Mouse (Mus musculus) effector memory CD4-positive, alpha-beta T cell, adult 5 months (primary cell): ENCODE data around the gene Nfkbiz. TPM values are rescaled to one million over a fixed set of nuclear protein-coding genes. Genes with fewer than 3 reads are reported as not detected.

Source experiments
- polyA plus RNA-seq: library from polyadenylated mRNA; unstranded; fragments of 100-300 nt; shearing (Covaris generic); gene quantifications from one replicate; pipeline ENCODE4 v1.2.1, GENCODE M21; 2017

Gene Nfkbiz
- polyA plus RNA-seq, result 632 TPM

DNA sequence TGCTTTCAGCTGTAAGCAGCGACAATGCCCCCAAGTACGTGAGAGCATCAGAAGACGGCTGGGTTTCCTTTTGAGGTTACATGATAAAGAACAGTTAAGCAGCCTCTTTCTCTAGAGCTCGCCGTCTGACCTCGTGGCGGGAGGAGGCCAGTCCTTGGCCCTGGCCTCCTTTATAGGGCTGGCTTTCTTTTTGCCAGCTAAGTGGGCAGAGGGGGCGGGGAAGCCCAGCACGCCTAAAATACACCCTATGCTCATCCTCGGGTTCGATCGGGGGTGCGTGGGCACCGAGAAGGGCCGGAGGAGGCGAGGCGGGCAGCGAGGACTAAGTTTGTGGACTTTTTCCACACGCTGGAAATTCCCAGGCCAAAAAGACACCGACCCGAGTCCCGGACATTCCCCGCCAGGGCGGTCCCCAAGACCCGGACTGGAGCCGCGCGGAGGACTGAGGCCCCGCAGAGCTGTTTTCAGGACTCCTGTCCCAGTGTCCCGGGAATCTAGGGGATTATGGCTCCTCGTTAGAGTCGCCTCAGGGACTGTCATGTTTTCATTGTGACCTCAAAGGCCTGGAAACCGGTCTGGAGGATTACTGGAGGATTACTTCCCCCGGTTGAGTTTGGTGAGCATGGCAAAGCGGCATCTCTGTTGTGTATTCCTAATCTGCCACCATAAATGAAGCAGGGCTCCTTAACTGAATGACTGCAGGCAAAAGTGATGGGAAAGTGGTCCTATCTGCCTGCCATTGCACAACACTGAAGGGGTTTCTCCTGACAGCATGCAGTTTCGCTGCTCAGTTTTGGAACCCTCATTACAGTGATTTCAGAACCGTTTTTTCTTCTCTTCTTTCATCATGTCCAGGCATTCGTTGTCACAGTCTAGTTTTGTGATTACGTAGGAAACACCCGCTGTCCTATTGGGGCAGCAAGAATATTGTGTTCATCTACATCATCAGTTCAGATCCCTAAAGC lies at the start of gene Nfkbiz:
TSS of gene Nfkbiz (minus strand) at position 390 of the 965 bp plus-strand sequence.

Other genes starting within 250 kb of the Nfkbiz start
- gene Nxpe3, start 56.4 kb upstream of the Nfkbiz start, polyA plus RNA-seq, result 13.3 TPM
- 33.2 TPM for gene Cep97, start 96.0 kb upstream of the Nfkbiz start, polyA plus RNA-seq
- gene Rpl24, start 127.4 kb upstream of the Nfkbiz start, polyA plus RNA-seq, result 560 TPM
- 93.0 TPM for gene Zbtb11, start 135.0 kb upstream of the Nfkbiz start, polyA plus RNA-seq
- 109 TPM for gene Pcnp, start 190.8 kb upstream of the Nfkbiz start, polyA plus RNA-seq
- gene Trmt10c, start 198.9 kb upstream of the Nfkbiz start, polyA plus RNA-seq, result 24.3 TPM
- gene Senp7, start 209.4 kb upstream of the Nfkbiz start, polyA plus RNA-seq, result 35.5 TPM